Mouse (Mus musculus): ENCODE measurements around the gene Nfib. TPM values are rescaled to one million over a fixed set of nuclear protein-coding genes. Genes with fewer than 3 reads are reported as not detected.

Gene Nfib
- polyA plus RNA-seq, 1 experiment from 2014 or later = 9.5 TPM

DNA sequence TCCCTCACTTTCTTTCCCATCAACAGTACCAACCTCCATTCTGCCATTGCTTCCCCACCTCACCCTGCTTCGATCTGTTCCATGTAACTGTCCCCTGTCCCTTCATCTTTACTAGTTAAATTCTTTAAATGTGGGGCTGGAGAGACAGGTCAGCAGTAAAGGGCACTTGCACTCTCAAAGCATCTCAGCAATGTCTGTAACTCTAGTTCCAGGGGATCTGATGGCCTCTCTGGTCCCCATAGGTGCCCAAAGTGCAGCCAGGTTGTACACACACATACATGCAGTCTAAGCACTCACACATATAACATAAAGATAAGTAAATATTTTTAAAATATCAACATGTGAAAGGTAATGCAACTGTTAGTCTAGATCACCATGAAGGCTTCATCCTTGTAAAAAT is 356.5 kb downstream of the Nfib start:
- H3K27ac ChIP-seq = no peak overlapping the region
- H3K9me3 ChIP-seq (replicated peaks) = no peaks in the 10 kb centered on the region
- H3K27me3 ChIP-seq (replicated peaks) = no peaks in the 10 kb centered on the region
- H3K4me2 ChIP-seq = no peak overlapping the region
- H3K9ac ChIP-seq = no peak overlapping the region
- H3K4me3 ChIP-seq = no peak overlapping the region
- ATAC-seq = no peak
- 70% methylated on average over 1 of the region's 1 CpGs for WGBS (ENCODE audit: insufficient replicate concordance)
- H3K4me1 ChIP-seq = no peaks in the 10 kb centered on the region; the same call in 1 of the 2 replicates
- no peaks in the 10 kb centered on the region for H3K36me3 ChIP-seq

DNA sequence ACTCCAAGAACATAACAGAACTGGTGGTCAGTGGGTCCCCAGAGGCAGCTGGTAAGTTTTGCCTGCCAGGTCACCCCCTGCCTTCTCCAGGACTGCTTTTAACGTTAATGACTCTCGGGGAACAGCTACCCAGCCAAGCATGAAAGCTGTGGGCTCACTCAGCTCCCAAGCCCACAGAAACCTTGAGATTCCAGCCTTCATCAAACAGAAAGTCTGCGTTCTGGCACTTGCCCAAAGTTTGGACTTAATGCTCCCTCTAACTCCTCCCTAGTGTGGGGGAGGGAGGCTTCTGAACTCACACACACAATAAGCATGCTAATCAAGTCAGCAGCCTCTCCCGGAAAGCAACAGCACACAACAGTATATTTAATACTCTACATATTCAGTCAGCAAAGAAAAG is 360.8 kb downstream of the Nfib start:
- no peak overlapping the region for H3K4me3 ChIP-seq
- no peak overlapping the region for H3K9ac ChIP-seq
- no peaks in the 10 kb centered on the region for H3K36me3 ChIP-seq
- H3K27ac ChIP-seq = no peak overlapping the region
- H3K4me2 ChIP-seq = no peak overlapping the region
- no peaks in the 10 kb centered on the region for H3K27me3 ChIP-seq (replicated peaks)
- no peaks in the 10 kb centered on the region; the same call in 1 of the 2 replicates for H3K4me1 ChIP-seq
- 40% methylated on average over 4 of the region's 4 CpGs for WGBS (ENCODE audit: insufficient replicate concordance)
- ATAC-seq = no peak
- H3K9me3 ChIP-seq (replicated peaks) = no peaks in the 10 kb centered on the region

DNA sequence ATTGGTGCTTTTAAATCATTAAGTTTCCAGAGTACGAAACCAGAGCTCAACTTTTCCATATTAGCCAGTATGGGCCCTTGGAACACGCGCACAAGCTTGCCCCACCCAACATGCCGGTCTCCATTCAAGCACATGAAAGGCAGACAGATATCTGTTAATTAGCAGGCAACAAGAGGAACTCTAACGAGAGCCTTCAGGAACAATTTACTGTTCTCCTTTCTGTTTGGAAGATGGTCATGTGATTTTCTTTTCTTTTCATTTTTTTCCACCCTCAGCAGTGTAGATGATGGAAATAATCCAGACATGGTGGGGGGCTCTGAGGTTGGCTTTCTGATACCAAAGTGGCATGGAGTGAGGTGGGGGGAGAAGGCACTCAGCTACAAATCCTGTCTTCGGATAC is 361.3 kb downstream of the Nfib start:
- no peak overlapping the region for H3K27ac ChIP-seq
- no peak overlapping the region for H3K4me2 ChIP-seq
- no peaks in the 10 kb centered on the region for H3K27me3 ChIP-seq (replicated peaks)
- no peaks in the 10 kb centered on the region for H3K9me3 ChIP-seq (replicated peaks)
- H3K36me3 ChIP-seq = no peaks in the 10 kb centered on the region
- H3K9ac ChIP-seq = no peak overlapping the region
- no peak for ATAC-seq
- no peaks in the 10 kb centered on the region; the same call in 1 of the 2 replicates for H3K4me1 ChIP-seq
- no peak overlapping the region for H3K4me3 ChIP-seq
- 69% methylated on average over 6 of the region's 6 CpGs for WGBS (ENCODE audit: insufficient replicate concordance)

DNA sequence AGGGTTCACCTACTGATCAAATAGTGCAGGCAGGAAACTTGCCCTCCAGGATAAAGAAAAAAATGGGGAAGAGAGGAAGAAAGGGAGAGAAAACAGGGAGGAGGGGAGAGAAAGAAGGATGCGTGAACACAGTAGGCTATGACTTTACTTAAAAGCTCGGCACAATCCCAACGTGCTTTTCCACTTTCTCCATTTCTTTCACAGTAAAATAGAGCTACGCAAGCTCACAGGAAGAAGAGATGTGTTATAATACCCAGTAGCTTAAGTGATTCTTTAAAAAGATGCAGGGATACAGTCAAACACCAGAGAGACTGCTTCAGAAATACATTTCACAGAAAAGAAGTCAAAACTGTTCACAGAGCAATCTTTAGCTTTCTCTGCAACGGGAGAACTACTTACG is 366.6 kb downstream of the Nfib start:
- WGBS (ENCODE audit: insufficient replicate concordance) = 85% methylated on average over 6 of the region's 6 CpGs
- Histone ChIP-seq H3K9ac (no peak overlapping the region), H3K4me3 (no peak overlapping the region), H3K27ac (no peak overlapping the region), H3K4me1 (no peaks in the 10 kb centered on the region), H3K4me2 (no peak overlapping the region), H3K27me3 (replicated peaks) (no peaks in the 10 kb centered on the region), H3K9me3 (replicated peaks) (no peaks in the 10 kb centered on the region), H3K36me3 (no peaks in the 10 kb centered on the region)
- no peak for ATAC-seq

DNA sequence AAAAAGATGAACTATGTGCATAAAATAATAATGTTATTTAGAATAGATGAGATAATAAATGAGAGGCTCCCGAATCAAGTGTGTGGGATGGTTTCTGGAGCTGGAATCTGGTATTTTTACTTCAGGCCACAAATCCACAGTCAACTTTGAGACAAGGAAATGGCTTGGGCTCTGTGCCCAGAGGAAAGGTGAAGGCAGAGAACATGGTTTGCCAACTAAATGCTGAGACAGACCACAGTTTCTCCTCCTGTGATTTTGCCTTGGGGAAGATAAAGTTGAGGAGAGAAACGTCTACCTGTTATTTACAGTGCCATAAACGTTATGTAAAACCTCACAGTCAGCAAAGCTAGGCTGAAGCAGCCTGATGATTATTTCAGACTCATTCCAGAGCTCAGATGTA is 367.1 kb downstream of the Nfib start:
- Histone ChIP-seq H3K9me3 (replicated peaks) (no peaks in the 10 kb centered on the region), H3K27ac (no peak overlapping the region), H3K36me3 (no peaks in the 10 kb centered on the region), H3K9ac (no peak overlapping the region), H3K4me3 (no peak overlapping the region), H3K4me2 (no peak overlapping the region), H3K4me1 (no peaks in the 10 kb centered on the region), H3K27me3 (replicated peaks) (no peaks in the 10 kb centered on the region)
- no peak for ATAC-seq
- WGBS (ENCODE audit: insufficient replicate concordance) = 49% methylated on average over 3 of the region's 3 CpGs

DNA sequence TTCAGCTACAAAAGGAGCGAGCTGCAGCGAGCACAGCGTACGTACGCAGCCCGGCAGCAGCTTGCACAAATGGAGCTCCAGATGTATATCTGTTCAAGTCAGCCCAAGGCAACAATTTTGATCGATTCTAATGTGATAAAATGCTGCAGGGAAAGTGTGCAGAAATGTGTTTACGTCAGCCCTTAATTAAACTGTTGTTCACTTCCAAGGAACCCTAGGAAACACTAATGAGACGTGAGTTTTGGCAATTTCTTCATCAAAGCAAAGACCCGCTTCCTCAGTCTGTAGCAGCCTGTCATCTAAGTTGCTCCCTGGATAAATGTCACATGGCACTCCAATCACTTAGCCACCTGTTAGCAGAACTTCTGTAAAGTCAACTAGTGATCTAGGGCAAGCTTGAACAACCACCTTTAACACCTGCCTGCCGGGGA is 368.6 kb downstream of the Nfib start:
- H3K27ac ChIP-seq = no peak overlapping the region
- no peak for ATAC-seq
- H3K27me3 ChIP-seq (replicated peaks) = no peaks in the 10 kb centered on the region
- no peak overlapping the region for H3K4me3 ChIP-seq
- no peaks in the 10 kb centered on the region for H3K4me1 ChIP-seq
- no peaks in the 10 kb centered on the region for H3K36me3 ChIP-seq
- no peak overlapping the region for H3K9ac ChIP-seq
- H3K9me3 ChIP-seq (replicated peaks) = no peaks in the 10 kb centered on the region
- 73% methylated on average over 11 of the region's 11 CpGs for WGBS (ENCODE audit: insufficient replicate concordance)
- H3K4me2 ChIP-seq = no peak overlapping the region

DNA sequence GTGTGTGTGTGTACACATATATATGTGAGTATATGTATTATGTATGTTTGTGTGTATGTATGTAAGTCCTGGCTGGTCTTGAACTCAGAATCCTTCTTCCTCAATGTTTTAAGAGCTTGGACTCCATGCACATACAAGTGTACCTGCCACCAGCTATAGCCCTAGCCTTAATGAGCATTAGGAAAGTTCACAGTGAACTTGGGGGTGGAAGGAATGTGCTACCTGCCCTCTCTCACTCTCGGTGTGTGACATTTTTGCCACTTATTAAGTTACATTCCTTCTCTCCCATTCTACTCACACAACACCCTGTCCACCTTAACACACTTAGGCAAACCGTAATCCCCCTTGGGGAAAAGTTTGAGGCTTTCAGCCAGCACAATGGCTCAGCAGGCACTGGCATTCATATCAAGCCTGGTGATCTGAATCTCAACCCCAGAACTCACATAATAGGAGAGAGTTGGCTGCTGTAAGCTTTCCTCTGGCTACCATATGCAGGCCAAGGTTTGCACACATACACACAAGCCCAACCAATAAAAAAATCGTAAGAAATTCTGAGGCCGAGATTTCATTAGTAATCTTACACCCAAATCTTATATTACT is 370.2 kb downstream of the Nfib start:
- ATAC-seq = no peak
- Histone ChIP-seq H3K4me2 (no peak overlapping the region), H3K27ac (no peak overlapping the region), H3K9me3 (replicated peaks) (no peaks in the 10 kb centered on the region), H3K4me1 (no peaks in the 10 kb centered on the region), H3K27me3 (replicated peaks) (no peaks in the 10 kb centered on the region), H3K9ac (no peak overlapping the region), H3K36me3 (no peaks in the 10 kb centered on the region), H3K4me3 (no peak overlapping the region)
- WGBS (ENCODE audit: insufficient replicate concordance) = 73% methylated on average over 4 of the region's 4 CpGs

DNA sequence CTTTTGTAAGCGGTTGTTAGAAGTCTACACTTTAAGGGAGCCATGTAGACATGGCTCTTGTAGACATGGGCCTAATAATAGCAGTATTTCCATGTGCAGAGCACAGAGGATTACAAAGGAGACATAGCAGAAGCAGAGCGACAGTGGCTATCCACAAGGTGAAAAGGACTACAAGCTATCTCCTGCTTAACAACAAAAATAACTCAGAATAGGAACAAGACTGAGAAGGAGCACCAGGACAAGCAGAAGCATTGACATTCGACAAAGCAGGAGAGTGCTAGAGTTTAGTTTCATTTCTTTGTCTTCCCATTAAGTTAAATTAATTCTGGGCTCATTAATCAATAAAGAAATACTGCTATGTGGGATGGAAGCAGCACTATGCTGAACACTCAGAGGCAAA is 372.1 kb downstream of the Nfib start:
- no peak overlapping the region for H3K9ac ChIP-seq
- no peaks in the 10 kb centered on the region for H3K36me3 ChIP-seq
- 70% methylated on average over 3 of the region's 3 CpGs for WGBS (ENCODE audit: insufficient replicate concordance)
- no peak overlapping the region for H3K27ac ChIP-seq
- H3K9me3 ChIP-seq (replicated peaks) = no peaks in the 10 kb centered on the region
- ATAC-seq = no peak
- no peak overlapping the region for H3K4me2 ChIP-seq
- H3K4me3 ChIP-seq = no peak overlapping the region
- H3K27me3 ChIP-seq (replicated peaks) = no peaks in the 10 kb centered on the region
- H3K4me1 ChIP-seq = no peaks in the 10 kb centered on the region

DNA sequence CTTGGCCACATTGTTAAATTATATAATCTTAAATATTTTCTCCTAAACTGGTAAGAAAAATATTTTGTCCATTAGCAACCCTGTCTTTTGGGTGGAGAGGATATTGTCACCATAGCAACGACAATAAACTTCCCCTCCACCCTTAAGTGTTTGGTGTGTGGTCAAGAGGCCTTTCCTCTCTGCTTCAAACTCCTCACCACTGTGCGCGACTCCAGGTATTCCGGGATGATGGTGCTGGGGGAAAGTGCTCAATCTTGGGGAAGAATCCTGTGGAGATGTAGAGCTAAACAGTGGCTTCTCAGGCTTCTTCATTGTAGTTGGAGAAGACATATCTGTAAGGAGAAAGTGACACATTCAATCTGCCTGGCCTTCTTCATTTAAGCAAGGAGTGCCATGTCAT is 375.5 kb downstream of the Nfib start:
- WGBS (ENCODE audit: insufficient replicate concordance) = 54% methylated on average over 4 of the region's 4 CpGs
- Histone ChIP-seq H3K4me1 (no peaks in the 10 kb centered on the region), H3K27ac (no peak overlapping the region), H3K27me3 (replicated peaks) (no peaks in the 10 kb centered on the region), H3K4me3 (no peak overlapping the region), H3K36me3 (no peaks in the 10 kb centered on the region), H3K9me3 (replicated peaks) (no peaks in the 10 kb centered on the region), H3K4me2 (no peak overlapping the region), H3K9ac (no peak overlapping the region)
- no peak for ATAC-seq

DNA sequence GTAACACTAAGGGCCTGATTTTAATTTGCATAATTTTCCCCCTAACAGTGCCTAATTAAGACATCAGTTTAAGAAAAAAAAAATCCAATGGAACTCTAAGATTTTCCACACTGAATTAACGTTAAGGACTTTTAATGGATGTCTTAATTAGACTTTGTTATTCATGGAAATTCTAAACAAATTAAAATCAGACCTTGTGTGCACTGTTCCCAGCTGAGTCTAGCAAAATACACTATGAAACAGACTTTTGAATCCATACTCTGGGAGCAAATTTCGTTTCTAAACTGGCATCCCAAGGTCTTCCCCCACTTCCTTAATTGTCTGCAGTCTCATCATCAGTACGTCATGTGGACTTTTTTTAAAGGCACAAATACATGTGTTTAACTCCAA is 379.4 kb downstream of the Nfib start:
- ATAC-seq = no peak
- H3K9ac ChIP-seq = no peak overlapping the region
- H3K36me3 ChIP-seq = peaks cover 11% of the 10 kb centered on the region
- H3K4me1 ChIP-seq = no peaks in the 10 kb centered on the region
- 51% methylated on average over 3 of the region's 3 CpGs for WGBS (ENCODE audit: insufficient replicate concordance)
- H3K27ac ChIP-seq = no peak overlapping the region
- no peak overlapping the region for H3K4me2 ChIP-seq
- no peaks in the 10 kb centered on the region for H3K27me3 ChIP-seq (replicated peaks)
- no peaks in the 10 kb centered on the region for H3K9me3 ChIP-seq (replicated peaks)
- H3K4me3 ChIP-seq = no peak overlapping the region

DNA sequence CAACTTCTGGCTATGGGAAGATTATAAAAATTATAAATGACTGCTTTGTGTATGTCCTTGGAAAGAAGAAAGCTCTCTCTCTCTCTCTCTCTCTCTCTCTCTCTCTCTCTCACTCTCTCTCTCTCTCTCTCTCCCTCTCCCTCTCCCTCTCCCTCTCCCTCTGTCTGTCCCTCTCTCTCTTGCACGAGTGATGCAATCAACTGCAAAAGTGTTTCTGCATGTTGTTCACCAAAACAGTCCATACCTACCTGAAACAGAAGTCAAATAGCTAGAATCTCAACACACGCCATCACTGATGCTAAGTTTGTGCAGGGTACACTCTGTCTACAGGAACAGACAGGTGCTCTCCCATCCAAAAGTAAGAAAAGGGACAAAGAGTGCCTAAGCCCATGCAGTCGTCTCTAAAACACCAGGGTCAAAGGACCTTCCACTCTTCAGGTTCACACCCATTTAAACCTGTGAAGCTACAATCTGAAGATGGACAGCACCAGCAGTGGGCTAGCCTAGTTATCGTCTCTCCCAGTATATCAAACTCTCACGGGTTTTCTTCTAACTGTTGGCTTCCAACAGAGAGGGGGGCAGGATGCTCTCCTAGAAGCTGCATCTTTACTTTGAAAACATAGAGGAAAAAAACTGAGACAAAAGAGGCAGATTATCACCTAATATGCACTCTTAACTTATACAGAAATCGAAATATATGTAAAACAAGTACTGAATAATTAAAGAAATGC is 380.0 kb downstream of the Nfib start:
- Histone ChIP-seq H3K9ac (no peak overlapping the region), H3K27ac (no peak overlapping the region), H3K4me1 (no peaks in the 10 kb centered on the region), H3K27me3 (replicated peaks) (no peaks in the 10 kb centered on the region), H3K4me2 (no peak overlapping the region), H3K4me3 (no peak overlapping the region), H3K9me3 (replicated peaks) (no peaks in the 10 kb centered on the region), H3K36me3 (peaks cover 11% of the 10 kb centered on the region)
- 50% methylated on average over 6 of the region's 6 CpGs for WGBS (ENCODE audit: insufficient replicate concordance)
- ATAC-seq = no peak

DNA sequence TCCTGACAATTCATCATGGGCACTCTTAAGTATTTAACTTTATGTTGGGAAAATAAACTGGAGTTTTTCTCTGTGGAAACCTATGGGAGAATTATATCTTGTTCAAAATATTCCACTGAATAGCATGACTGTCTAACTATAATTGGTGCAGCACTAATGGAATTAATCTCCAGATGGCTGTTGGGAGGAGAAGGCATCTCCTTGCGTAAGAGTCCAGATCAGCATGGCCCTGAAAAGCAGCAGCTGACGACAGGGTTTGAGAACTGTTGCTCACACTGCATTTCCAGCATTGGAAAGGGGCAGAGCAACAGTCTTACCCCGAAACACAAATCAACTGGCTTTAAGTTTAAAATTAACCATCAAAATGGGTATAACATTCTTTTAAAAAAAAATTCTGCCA is 380.6 kb downstream of the Nfib start:
- WGBS (ENCODE audit: insufficient replicate concordance) = 67% methylated on average over 3 of the region's 3 CpGs
- ATAC-seq = no peak
- Histone ChIP-seq H3K4me2 (no peak overlapping the region), H3K4me3 (no peak overlapping the region), H3K36me3 (peaks cover 11% of the 10 kb centered on the region), H3K9ac (no peak overlapping the region), H3K4me1 (no peaks in the 10 kb centered on the region), H3K27me3 (replicated peaks) (no peaks in the 10 kb centered on the region), H3K27ac (no peak overlapping the region), H3K9me3 (replicated peaks) (no peaks in the 10 kb centered on the region)

DNA sequence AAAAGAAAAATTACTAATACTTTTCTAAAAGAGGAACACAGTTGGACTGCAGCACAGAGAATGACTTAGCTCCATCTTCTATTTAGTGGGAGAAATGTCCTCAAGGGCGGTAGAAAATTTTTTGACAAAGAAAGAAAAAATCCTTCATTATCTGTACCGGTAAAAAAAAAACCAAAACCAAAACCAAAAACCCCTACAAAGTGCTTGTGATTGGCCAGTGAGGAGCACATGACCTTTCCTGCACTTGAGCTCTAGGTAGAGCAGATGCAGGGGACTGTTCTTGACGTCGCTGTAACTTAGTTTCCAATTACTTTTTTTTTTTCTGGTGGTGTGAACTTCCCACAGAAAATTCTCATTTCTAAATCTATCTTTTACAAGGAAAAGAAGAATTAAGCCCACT is 384.5 kb downstream of the Nfib start:
- no peak for ATAC-seq
- peaks cover 14% of the 10 kb centered on the region for H3K36me3 ChIP-seq
- no peaks in the 10 kb centered on the region for H3K4me1 ChIP-seq
- H3K4me2 ChIP-seq = no peak overlapping the region
- no peak overlapping the region for H3K27ac ChIP-seq
- no peak overlapping the region for H3K9ac ChIP-seq
- no peaks in the 10 kb centered on the region for H3K27me3 ChIP-seq (replicated peaks)
- H3K4me3 ChIP-seq = no peak overlapping the region
- WGBS (ENCODE audit: insufficient replicate concordance) = 69% methylated on average over 4 of the region's 4 CpGs
- no peaks in the 10 kb centered on the region for H3K9me3 ChIP-seq (replicated peaks)
